Mouse (Mus musculus) small intestine, adult 2 months (tissue): Measurements from ENCODE around the gene Slc1a3. TPM values are rescaled to one million over a fixed set of nuclear protein-coding genes. Genes with fewer than 3 reads are reported as not detected.

Experiments used
- H3K27ac ChIP-seq: fragments of 200-500 bp; 2 replicates; pipeline ENCODE4 v1.5.1; 2012; ENCODE audit warnings: low read depth, low read length, control low read depth, inconsistent platforms; ENCODE audit not compliant: insufficient read depth
- H3K27me3 ChIP-seq: fragments of 200-500 bp; 2 replicates; pipeline ENCODE4 v1.6.1; 2012; ENCODE audit warnings: mild to moderate bottlenecking, moderate library complexity, low read length, inconsistent platforms; ENCODE audit not compliant: control insufficient read depth, insufficient read depth
- H3K36me3 ChIP-seq: fragments of 200-500 bp; 2 replicates; pipeline ENCODE4 v1.6.1; 2012; ENCODE audit warnings: mild to moderate bottlenecking, low read length, control low read depth, inconsistent platforms; ENCODE audit not compliant: control insufficient read depth, insufficient read depth
- H3K4me1 ChIP-seq: fragments of 200-500 bp; 2 replicates; pipeline ENCODE4 v1.6.1; 2012; ENCODE audit warnings: low read length, inconsistent platforms, mixed read lengths; ENCODE audit not compliant: control insufficient read depth, insufficient read depth, insufficient read length
- H3K4me3 ChIP-seq: fragments of 200-500 bp; 2 replicates; pipeline ENCODE4 v1.5.1; 2012; ENCODE audit warnings: low read depth, mild to moderate bottlenecking, control low read depth, inconsistent platforms, low read length, moderate library complexity
- CTCF ChIP-seq: fragments of 200-500 bp; IDR thresholded peaks from 2 replicates; pipeline ENCODE4 v1.5.1; 2012; ENCODE audit warnings: low read depth, mild to moderate bottlenecking, control low read depth, inconsistent platforms, low read length, moderate library complexity, mixed read lengths; ENCODE audit not compliant: insufficient replicate concordance, insufficient read length; ENCODE audit errors: extremely low read depth
- POLR2A ChIP-seq: fragments of 200-500 bp; IDR thresholded peaks from 2 replicates; pipeline ENCODE4 v1.6.1; 2012; ENCODE audit warnings: low read depth, mild to moderate bottlenecking, control low read depth, inconsistent platforms, low read length, moderate library complexity
- WGBS: fragments of 180-500 bp; shearing (Covaris S2); methylation state at CpG from one replicate; pipeline ENCODE4 v1.1.7; 2018; 5-methylcytosine and 5-hydroxymethylcytosine counted together
- polyA plus RNA-seq: library from polyadenylated mRNA; depleted of rRNA; stranded (reverse); fragments of >200 nt; gene quantifications from 2 replicates; pipeline ENCODE4 v1.2.3, GENCODE M21; 2012

The Slc1a3 gene
- polyA plus RNA-seq, 1 experiment, result 0.87 TPM

DNA sequence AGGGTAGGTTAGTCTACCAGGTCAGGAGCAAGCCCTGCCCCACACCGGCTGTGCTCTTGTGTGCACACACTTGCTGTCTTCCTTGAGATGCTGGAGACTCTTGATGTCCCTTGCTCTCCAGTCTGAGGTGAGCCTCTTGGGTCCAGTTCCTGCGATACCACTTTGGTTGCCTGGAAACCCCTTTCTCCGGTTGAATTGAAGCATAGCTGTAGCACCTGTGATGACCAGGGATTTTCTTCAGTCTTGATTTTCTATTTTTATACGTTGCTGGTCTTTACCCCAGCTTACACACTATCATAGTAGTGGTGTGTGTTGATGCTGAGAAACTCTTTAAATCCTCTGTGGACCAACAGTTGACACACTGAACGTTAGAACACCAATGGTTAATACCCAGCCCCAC, 95.9 kb downstream of the Slc1a3 start:
- TF ChIP-seq CTCF (no peak), POLR2A (no peak)
- Histone ChIP-seq H3K36me3 (no peaks in the 10 kb centered on the region), H3K4me1 (no peaks in the 10 kb centered on the region), H3K27me3 (no peaks in the 10 kb centered on the region), H3K27ac (no peak overlapping the region), H3K4me3 (no peak overlapping the region)
- 85% methylated on average over 5 of the region's 5 CpGs for WGBS

DNA sequence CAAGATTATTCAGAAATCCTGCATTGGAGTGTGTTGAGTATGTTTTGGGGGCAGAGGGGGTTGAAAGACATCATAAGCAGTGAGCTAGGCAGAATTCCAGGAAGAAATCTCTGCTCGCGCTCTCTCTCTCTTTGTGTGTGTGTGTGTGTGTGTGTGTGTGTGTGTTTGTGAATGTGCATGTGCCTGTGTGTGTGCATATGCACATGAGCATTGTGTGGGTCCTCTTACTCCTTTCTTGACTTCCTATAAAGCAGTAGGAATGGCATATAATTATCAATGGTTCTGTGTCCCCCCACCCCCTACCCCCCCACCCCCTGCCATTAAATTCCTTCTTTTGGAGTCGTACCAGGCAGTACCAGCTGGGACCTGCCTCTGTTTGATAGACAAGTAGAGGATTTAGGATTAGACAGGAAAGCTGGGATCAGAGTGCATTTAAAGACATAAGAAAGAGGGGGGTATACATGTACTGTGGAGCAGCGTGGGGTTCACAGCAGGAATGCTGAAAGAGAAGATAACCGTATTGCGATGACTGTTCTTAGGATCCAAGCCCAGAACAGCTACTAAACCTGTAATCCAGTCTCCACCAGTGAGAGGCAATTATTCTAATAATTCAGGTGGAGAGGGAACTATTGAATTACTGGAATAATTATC, 104.9 kb downstream of the Slc1a3 start:
- TF ChIP-seq POLR2A (no peak), CTCF (no peak)
- Histone ChIP-seq H3K27ac (no peak overlapping the region), H3K36me3 (no peaks in the 10 kb centered on the region), H3K4me1 (no peaks in the 10 kb centered on the region), H3K4me3 (no peak overlapping the region), H3K27me3 (no peaks in the 10 kb centered on the region)
- WGBS, result 72% methylated on average over 6 of the region's 6 CpGs

DNA sequence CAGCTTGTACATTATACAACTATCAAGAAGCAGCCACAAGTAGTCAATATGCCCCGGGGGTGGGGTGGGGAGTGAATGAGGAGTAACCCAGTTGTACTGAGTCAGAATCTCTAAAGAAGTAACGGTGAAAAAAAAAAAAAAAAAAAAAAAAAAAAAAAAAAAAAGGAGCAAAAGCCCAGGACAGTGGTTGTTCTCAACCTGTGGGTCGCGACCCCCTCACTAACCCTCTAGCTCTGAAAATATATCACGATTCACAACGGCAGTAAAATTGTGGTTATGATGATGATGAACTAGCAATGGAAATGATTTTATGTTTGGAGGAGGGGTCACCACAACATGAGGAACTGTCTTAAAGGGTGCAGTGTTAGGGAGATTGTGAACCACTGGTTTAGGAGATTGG, 108.2 kb downstream of the Slc1a3 start:
- H3K27me3 ChIP-seq, result no peaks in the 10 kb centered on the region
- no peak overlapping the region for H3K4me3 ChIP-seq
- WGBS, result 80% methylated on average over 6 of the region's 6 CpGs
- TF ChIP-seq CTCF (no peak), POLR2A (no peak)
- no peaks in the 10 kb centered on the region for H3K4me1 ChIP-seq
- H3K36me3 ChIP-seq, result no peaks in the 10 kb centered on the region
- no peak overlapping the region for H3K27ac ChIP-seq

DNA sequence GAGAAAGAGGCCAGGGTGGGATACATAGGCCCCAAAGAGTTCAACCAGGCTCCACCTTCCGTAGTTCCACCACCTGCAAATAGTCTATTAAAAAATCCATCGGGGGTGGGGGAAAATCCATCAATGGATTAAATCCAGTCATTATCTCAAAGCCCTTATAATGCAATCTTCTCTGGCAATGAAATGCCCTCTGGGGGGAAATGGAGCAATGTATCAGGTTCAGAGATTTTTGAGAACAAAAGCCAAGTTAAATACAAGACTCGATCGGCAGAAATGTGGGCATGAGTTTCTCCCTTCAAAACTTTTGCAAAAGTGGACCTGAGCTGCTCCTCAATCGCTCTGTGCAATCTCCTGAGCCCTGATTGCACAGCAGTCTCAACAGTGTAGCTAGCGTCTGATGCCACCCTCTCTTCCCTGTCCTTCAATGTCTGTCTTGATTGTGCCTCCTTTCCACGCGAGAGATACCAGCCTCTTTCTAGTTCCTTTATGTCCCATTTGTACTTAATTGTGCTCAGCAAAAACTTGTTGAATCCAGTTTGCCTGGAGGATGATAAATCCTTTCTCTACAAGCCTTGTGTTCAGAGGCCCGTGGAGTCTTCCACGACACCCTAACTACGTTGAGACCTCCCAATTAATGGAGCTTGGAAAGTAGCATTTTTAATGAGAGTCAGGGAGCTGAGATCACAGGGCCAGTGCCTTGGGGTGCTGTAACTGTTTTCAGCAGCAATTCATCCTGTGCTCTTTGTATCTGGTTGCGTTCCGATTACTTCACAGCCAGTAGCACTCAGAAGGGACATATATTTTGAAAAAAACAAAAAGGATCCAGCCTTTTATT, 109.0 kb downstream of the Slc1a3 start:
- no peak for TF ChIP-seq CTCF
- TF ChIP-seq POLR2A, result no peak
- H3K36me3 ChIP-seq, result no peaks in the 10 kb centered on the region
- H3K4me3 ChIP-seq, result no peak overlapping the region
- WGBS, result 83% methylated on average over 13 of the region's 13 CpGs
- H3K27me3 ChIP-seq, result no peaks in the 10 kb centered on the region
- H3K27ac ChIP-seq, result no peak overlapping the region
- H3K4me1 ChIP-seq, result no peaks in the 10 kb centered on the region

DNA sequence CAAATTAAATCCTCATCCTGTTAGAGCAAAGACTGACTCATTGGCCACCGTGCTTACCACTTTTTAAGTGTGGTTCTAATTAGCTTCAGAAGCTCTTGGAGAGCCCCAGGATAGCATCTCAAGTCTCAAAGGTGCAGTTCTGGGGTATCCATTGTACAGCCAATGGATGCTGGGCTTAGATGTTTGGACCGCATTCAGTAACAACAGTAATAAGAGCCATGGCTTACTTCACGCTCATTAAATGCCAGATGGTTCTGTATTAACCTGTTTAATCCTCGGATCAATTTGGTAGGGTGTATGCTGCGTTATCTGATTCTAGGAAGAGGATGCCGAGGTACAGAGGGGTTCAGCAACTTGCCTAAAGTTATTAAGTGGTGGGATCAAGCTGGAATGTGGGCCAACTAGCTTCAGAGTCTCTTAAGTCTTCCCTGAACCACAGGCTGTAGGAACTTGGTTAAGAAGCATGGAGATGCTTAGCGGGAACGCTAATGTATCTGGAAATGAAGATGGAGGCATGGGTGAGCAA, 114.1 kb downstream of the Slc1a3 start:
- no peak for TF ChIP-seq CTCF
- no peak for TF ChIP-seq POLR2A
- WGBS, result 79% methylated on average over 8 of the region's 8 CpGs
- H3K27ac ChIP-seq, result no peak overlapping the region
- H3K36me3 ChIP-seq, result no peaks in the 10 kb centered on the region
- no peaks in the 10 kb centered on the region for H3K4me1 ChIP-seq
- H3K27me3 ChIP-seq, result no peaks in the 10 kb centered on the region
- H3K4me3 ChIP-seq, result no peak overlapping the region

DNA sequence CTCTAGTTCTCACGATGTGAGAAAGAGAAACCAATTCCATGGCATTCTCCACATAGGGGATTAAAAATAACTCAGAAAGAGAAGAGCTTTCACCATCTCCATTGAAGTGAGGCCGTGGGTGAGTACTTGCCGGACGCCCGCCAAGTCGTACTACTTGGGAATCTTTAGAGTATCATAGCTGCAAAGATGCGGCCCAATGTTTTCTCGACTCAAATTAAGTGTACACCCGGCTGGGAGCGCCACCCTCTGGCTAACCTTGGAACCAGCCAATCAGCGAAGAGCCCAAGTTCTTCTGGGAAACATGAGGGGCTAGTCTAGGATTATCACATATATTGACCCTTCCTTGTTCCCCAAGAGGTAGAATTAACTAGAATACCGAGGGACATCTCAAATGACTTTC, 115.3 kb downstream of the Slc1a3 start:
- H3K36me3 ChIP-seq, result no peaks in the 10 kb centered on the region
- no peaks in the 10 kb centered on the region for H3K4me1 ChIP-seq
- no peak for TF ChIP-seq CTCF
- TF ChIP-seq POLR2A, result no peak
- no peak overlapping the region for H3K27ac ChIP-seq
- 77% methylated on average over 12 of the region's 12 CpGs for WGBS
- H3K4me3 ChIP-seq, result no peak overlapping the region
- no peaks in the 10 kb centered on the region for H3K27me3 ChIP-seq

DNA sequence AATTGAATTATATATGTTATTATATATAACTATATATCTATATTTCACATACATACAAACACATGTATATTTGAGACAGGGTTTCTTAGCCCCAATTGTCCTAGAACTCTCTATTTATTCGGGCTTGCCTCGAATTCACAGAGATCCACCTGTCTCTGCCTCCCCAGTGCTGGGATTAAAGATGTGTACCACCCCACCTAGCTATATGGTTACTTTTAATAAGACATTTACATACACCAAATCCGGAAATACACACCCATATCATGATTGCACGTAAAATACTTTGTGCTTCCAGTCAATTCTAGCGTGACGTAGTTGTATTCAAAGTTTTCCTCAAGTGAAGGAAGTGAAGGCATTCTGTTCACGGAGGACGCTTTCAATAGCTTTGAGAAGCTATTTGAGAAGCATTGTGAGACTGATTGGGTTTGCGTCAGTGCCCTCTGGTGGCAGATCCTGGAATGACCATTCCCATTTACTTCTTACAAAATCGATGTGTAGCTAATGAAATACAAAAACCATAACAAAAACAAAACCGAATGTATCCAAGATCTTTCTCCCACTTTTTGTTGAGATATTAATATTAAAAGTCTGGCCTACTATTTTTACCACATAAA, 121.0 kb downstream of the Slc1a3 start:
- TF ChIP-seq CTCF (no peak), POLR2A (no peak)
- no peak overlapping the region for H3K27ac ChIP-seq
- H3K27me3 ChIP-seq, result no peaks in the 10 kb centered on the region
- no peak overlapping the region for H3K4me3 ChIP-seq
- H3K36me3 ChIP-seq, result no peaks in the 10 kb centered on the region
- H3K4me1 ChIP-seq, result no peaks in the 10 kb centered on the region
- WGBS, result 12% methylated on average over 11 of the region's 11 CpGs
